Mouse (Mus musculus) right cerebral cortex, postnatal 10 days (tissue): Measurements from ENCODE around the gene Fxyd6.

Source experiments
- DNase-seq, 2 experiments: peaks; one replicate each; pipeline ENCODE4 v3.0.0; 2021; ENCODE audit warnings: low spot score in 2 of 2

Gene Fxyd6

DNA sequence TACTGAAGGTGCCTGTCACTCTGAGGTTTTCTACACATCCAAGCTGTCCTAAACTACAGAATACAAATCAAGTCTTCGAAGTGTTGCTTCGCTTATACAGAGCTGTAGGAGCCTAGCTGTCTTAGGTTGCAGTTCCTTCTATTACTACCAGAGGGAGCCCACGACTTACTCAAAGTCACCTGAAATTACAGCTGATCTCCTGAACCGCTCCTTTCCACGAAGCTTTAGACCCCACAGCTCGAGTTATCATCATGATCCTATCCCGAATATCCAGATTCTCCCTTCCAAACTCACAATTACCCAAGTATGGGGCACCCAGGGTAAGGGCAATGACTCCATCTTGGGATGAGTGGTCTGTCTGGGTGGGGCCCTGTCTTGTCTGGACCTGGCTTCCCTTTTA lies 41.8 kb downstream of the Fxyd6 start:
- DNase-seq, result peak; percentile 68 to 69

DNA sequence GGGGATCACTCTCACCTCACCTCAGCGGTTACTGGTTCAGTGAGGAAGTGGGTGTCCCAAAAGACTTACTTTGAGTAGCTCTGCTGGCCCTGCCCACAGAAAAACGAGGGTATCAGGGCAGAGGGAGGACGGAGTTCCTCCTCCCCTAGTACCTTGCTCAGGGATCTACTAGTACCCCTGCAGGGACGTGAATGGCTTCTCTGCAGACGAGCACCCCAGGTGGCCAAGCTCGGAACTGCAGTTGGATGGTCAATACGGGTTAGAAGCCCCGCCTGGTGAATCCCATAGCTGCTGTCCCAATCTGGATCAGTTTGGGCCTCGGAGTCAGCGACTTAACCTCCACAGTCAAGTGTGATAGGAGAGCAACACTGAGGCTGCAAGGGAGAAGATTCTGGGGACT lies 42.3 kb downstream of the Fxyd6 start:
- DNase-seq, result peak; percentile 87 to 93

DNA sequence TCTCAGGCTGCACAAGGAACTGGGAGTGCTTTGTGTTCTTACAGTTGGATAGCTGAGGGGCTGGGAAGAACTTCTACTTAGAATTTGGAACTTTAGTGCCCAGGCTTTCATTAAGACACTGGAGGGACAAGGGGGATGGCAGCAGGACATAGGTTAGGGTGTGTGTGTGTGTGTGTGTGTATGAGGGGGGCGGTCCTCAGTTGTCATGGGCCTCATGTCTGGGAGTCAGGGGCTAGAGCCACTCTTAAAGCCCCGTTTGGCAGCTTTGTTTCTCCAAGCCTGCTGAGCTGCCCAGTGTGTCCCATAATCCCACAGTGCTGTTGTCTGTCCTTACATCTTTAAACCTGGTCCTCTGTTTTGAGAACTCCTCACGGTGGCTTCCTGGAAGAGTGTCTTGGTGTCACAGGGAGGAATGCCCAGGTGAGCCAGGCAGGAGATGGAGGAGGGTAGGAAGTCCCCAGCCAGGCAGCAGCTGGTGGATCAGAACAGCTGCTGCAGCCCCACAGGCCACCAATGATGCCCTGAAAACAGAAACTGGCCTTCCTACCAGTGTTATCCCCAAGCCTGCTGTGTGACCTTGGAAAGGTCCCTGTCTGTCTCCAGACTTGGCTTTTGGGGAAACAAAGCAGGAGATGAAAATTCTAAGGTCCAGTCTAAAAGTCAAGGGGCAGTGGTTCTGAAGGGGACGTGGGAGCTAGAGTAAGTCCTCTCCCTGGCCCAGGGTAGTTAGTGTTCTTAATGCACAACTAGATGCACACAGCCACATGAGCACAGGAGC lies 42.9 kb downstream of the Fxyd6 start:
- DNase-seq, result no peak

DNA sequence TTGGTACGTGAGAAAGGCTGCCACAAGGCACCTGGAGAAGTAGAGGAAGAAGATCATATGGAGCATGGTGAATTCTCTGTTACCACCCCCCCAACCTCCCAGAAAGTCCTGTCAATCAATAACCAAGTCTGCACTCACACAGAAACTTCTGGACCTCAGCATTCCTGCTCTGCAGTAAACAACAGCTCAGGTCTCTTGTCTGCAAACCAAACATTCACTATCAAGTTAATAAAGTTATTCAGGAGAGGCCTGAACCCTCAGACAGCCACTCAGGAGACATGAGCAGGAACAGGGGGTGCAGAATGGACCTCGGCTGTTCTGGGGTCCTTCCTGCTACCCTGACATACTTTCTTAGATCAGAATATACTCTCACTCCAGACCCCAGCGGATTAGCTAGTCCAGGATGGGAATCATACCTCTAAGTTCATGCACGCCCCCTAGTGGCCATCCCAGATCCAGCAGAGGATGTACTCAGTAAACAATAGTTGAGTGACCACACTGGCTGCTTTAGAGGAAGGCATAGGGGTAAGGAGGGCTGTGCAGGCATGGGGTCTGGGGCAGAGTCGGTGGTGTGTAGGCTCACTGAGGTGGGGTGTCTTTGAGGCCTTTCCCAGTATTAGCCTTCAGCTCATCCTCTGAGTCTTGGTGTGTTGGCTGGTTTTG lies 43.6 kb downstream of the Fxyd6 start:
- peak in 1 of 2 experiments; percentile 52 for DNase-seq

DNA sequence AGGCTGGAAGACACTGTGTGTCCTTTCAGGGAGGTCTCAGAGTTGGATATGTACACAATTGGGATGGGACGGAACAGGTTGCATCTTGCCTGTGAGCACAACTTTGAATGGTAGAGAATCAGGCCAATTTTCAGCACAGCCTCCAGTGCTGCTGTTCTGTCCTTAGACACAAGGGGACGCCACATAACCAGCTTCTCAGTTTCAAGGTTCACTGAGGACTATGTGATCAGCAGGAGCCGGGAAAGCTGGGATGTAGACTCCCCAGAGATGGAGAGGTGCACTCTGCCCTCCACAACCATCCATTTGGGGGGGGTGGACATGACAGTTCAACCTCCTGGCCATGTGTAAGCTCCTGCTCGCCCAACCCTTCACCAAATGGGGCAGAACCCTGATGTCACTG lies 45.9 kb downstream of the Fxyd6 start:
- peak; percentile 83 to 88 for DNase-seq

DNA sequence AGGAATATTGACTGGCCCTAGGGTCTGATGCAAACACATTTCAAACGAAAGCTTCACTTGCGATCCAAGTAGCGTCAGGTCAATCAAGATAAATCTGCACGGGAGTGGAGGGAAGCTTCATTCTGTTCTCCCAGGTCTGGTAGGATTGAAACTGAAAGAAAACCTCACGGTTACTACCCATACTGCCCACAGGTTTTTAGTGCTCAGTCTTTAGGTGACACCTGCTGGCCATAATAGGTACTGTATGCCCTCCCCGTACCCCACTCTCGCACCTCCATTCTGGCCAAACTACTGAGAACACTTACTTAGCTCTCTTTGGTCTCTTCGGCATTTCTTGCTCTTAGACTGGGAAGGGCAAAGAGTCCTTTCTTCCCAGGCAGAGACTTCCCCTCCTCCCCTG lies 47.3 kb downstream of the Fxyd6 start:
- DNase-seq, result no peak

DNA sequence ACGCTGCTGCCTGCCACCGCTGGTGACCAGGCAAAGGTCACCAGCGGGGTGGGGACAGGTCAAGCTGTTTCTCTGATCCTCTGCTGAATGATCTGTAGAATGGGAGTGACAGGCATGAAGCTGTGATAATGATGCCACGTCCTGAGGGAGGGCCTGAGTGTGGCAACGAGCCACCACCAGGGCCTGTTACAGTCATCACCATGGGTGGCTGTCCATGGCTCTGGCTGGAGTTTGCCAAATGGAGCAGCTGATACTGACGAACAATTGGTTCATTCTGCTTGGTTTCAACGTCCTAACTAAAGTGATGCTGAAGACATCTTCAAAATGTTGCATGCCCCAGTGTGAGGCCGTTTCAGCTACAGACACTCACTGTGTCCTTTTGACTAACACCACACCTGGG lies 48.3 kb downstream of the Fxyd6 start:
- no peak for DNase-seq

DNA sequence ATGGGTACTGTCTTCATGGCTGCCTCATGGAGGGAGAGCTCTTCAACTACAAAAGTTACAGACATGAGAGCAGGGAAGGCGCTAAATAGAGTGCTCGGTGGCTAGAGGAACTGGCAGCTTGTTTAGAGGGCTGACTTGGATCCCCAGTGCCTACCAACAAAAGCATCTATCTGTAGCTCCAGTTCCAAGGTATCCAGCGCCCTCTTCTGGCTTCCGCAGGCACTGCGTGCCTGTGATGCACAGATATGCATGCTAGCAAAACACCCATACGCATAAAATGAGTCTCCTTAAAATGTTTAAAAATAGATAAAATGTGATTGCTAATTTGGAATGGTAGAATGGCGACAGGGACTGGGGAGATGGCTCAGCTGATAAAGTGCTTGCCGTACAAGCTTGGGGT lies 51.2 kb downstream of the Fxyd6 start:
- peak in 1 of 2 experiments; percentile 57 for DNase-seq

DNA sequence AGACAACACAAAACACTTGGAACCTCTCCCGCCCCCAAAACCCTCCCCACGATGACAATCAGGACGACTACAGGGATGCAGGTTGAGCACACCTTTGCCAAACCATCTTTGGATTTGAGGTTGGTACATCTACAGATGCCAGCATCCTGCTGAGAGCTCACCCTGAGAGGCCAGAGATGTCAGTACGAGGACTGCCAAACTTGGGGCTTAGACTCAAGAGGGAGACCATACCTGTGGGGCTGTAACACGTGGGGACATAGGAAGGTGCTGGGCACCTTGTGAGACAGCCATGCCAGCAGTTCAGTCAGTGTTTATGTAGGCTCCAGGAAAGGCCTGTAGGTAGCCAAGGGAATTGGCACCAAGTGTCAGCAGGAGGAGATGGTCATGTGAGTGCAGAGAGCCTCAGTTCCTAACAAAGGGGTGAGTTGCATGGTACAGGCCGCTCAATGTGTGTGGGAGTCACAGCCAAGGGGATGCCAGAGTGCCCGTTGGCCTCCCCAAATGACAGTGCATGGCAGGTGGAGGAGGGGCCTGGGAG lies 52.8 kb downstream of the Fxyd6 start:
- no peak for DNase-seq

DNA sequence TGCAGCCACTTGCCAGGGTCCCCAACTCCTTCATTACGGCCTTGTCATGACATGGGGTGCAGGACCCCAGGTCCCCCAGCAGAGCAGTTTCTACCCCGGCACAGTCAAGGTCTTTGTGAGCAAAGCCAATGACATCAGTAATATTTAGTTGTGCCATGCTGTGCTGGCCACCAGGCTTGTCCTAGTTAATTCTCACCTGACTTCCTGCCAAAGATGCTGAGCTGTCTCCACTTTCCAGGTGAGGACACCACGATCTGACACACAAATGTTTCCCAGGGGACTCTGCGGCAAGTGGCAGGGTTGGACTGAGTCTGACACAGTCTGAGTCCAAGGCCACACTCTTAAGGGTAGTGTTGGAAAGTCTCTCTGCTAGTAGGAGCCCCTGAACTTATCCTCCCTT lies 56.5 kb downstream of the Fxyd6 start, which contains the start of gene Dscaml1:
Gene Dscaml1 (plus strand): TSS at position 173 of the 400 bp plus-strand sequence.
- no peak for DNase-seq

DNA sequence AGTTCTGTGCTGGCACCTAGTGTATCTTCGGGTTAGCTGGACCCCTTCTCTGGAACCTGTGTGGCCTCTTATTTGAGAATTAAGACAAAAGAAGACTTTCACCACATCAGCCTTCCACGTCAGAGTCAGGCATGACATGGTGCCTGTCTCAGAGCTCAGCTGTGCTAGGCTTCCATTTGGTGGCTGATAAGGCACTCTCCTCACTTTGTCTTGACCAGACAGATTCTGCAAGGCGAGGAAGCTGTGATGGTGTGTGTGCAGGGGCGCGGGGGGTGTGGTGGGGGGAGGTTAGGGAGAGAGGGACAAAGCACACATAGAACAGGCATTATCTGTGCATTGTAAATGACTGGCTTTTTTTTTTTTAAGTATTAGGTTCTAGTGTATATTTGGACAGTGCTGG lies 59.4 kb downstream of the Fxyd6 start:
- DNase-seq, result no peak

DNA sequence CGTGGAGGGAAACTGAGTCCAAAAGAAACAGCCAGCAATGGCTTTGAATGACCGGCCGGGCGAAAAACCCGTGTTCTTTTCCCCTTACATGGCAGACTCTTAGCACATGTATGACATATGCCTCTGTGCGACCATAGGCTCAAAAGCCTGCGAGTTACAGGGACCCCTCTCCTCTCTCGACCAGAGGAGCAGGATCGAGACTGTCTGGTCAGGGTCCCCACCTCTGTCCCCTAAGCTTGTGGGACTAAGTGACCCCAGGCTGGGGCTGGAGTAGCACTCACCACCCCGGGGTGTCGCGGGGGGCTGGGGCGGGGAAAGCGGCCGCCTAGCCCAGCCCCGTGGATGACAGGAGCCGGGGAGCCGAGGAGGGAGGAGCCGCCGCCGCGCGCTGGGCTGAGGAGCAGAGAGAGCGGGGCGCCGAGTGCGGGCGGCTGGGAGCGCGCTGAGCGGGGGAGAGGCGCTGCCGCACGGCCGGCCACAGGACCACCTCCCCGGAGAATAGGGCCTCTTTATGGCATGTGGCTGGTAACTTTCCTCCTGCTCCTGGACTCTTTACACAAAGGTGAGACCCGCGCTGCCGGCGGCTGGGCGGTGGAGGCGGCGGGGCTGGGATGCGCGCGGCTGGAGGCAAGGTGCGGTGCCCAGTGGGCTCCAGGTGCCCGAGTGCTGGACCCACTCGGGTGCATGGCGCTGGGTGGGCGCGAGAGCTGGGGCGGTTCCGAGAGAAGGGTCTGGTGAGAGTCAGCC lies 60.1 kb downstream of the Fxyd6 start:
- DNase-seq, result peak; percentile 74 to 82

DNA sequence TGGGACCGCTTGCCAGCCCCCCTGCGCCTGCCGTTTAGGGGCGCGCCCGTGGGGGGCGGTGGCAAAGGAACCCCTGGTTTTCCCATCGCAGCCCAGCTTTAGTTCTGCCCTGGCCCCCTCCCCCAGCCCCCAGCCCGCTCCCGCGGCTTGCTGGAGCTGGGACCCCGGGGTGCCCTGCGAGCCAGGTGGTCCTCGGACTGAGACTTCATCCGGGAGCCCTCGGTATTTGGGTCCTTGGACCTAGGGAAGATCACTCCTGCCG lies 60.6 kb downstream of the Fxyd6 start:
- DNase-seq, result no peak

DNA sequence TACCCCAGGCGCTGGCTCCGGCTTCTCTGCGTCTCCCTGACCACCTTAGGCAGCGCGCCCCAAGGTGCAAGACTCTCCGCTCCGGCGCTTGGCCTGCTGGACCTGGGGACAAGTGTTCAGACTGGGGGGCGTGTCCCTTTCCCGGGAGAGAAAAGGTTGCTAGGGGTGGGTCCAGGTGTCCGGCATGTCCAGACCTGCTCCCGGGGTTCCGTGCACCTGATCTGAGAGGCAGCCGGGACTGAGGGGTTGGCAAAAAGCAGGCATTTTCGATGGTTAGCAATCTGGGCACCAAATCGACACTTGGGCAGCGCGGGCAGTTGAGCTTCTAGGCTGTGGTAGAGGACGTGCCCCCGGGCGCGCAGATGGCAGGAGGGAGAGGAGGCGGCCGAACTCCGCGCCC lies 61.2 kb downstream of the Fxyd6 start:
- DNase-seq, result peak in 1 of 2 experiments; percentile 47

DNA sequence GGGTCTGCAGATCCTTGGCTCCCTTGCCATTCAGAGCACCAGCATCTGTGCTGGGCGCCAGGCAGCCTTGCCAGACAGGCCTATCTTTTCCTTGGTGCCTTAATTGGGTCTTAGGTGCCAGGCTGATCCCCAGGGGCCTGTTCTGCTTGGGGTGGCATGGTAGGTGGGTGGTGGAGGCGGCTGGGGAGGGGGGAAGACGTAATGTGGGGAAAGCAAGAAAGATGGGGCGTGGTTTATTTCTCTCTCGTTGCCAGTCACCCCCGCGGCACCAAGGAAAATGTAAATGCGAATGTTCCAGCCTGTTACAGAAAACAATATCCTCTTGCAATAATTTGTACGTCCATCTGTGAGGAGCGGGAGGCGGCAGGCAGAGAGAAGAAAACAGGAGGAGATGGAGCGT lies 62.7 kb downstream of the Fxyd6 start:
- DNase-seq, result peak; percentile 72 to 80

DNA sequence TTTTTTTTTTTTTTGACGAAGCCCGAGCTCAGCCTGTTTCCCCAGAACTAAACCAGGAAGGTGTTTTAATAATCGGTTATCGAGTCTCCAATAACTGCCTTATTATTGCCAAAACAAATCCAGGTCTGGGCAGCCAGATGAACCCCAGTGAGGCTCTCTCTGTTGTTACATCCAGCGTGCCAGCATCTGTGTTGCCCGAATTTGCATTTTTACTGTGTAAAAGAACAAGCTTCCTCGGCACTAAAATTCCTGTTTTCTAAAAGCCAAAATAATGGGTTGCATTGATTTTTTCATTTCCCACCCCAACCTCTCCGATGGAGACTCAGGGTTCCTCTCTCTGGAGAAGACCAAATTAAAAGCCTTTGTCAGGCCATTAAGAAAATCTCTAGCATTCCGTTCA lies 63.1 kb downstream of the Fxyd6 start:
- DNase-seq, result no peak

DNA sequence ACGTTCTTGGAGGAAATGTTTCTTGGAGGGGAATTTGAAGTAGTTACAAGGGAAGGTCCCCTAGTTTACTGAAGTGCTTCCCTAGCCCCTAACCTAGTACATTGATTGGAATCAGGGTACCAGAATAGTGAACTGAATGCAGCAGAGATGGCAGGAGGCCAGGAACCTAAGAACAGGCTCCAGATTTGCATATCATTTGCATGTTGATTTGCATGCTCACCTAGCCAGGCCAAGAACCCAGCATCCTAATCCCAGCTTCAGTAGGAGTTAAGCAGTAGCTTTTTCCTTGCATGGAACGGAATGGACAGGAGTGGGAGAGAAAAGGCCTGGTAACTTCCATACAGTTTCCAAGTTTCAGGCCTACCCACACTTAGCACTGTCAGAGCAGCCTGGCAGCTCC lies 64.2 kb downstream of the Fxyd6 start:
- peak; percentile 72 to 73 for DNase-seq

DNA sequence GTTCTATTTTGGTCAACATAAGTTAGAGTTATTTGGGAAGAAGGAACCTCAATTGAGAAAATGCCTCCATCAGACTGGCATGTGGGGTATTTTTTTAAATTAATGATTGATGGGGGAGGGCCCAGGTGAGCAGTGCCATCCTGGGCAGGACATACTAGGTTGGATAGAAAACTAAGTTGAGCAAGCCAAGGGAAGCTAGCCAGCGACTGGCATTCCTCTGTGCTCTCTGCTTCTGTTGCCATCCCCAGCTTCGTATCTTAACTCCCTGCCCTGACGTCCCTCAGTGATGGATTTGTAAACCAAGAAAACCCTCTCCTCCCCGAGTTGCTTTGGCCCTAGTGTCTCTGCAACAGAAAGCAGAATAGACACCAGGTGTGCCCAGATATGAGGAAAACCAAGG lies 69.0 kb downstream of the Fxyd6 start:
- no peak for DNase-seq

DNA sequence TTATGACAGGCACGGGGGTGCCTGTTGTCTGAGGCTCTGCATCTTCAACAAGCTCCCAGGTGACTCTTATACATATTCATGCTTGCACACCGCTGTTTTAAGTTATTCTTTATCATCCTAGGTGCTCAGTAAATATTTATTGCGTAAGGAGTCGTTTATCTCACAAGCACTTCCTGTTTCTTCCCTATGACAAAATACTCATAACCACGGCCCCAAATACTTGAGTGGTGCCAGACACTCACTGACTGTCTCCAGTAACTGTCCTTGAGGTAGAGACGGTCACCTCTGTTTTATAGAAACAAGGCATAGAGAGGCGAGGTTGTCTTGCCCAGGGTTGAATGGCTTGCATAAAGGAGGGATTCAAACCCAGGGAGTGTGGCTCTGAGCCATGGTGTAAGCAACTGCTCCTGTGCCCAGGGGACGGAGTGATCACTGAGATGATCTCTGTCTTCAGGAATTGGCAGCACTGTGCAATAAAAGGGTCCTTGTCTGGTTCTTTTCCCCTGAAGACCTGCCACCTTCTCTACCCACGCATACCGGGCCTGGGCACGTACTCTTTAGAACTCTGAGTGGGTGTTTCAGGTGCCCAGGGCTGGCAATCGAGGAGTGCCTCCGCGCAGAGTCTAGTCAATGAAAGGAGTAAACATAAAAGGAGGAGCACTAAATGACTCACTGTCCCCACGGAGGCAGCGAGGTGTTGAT lies 70.2 kb downstream of the Fxyd6 start:
- no peak for DNase-seq

DNA sequence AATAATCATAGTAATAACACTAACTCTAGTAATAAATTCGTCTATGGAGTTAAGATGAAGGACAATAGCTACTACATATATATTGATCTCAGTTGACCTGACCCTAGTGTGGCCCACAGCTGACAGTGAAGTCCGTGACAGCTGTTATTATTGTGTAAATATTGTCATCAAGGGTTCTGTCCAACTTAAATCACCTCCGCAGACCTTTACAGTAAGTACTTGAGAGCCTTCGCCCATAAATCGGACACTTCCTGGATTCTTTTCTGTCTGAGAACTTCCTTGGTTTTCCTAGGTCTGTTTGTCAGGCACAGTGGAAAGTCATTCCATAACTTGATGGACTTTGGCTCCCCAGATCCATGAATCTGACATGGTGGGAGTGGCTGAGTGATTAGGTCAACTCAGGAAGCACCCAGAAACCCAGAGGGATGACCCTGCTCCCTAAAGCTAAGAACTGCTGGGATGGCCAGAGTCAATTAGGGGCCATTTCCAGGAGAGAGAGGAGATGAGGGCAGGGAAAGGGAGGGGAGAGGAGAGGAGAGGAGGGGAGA lies 74.3 kb downstream of the Fxyd6 start:
- DNase-seq, result no peak
